Mouse (Mus musculus) brown adipose tissue, adult 24 weeks (tissue): ENCODE measurements around the gene Cdc5l. TPM values are rescaled to one million over a fixed set of nuclear protein-coding genes. Genes with fewer than 3 reads are reported as not detected.

Experiments used
- H3K27ac ChIP-seq: fragments of 200-500 bp; replicated peaks from 2 replicates; pipeline ENCODE4 v1.5.1; 2012; ENCODE audit warnings: low read depth, mild to moderate bottlenecking, low read length
- H3K4me1 ChIP-seq: fragments of 200-500 bp; 2 replicates; pipeline ENCODE4 v1.6.1; 2012; ENCODE audit warnings: low read length, mixed read lengths; ENCODE audit not compliant: control insufficient read depth, insufficient read depth, insufficient read length
- H3K4me3 ChIP-seq: fragments of 200-500 bp; 2 replicates; pipeline ENCODE4 v1.5.1; 2012; ENCODE audit warnings: low read depth, mild to moderate bottlenecking, low read length, moderate library complexity; ENCODE audit not compliant: insufficient read depth
- polyA plus RNA-seq: library from polyadenylated mRNA; stranded (reverse); fragments of >200 nt; gene quantifications from 2 replicates; pipeline ENCODE4 v1.2.4, GENCODE M21; 2012; ENCODE audit not compliant: missing spikeins, insufficient read depth, insufficient read length

The Cdc5l gene
- polyA plus RNA-seq, result 15.9 and 16.4 TPM in 2 replicates

DNA sequence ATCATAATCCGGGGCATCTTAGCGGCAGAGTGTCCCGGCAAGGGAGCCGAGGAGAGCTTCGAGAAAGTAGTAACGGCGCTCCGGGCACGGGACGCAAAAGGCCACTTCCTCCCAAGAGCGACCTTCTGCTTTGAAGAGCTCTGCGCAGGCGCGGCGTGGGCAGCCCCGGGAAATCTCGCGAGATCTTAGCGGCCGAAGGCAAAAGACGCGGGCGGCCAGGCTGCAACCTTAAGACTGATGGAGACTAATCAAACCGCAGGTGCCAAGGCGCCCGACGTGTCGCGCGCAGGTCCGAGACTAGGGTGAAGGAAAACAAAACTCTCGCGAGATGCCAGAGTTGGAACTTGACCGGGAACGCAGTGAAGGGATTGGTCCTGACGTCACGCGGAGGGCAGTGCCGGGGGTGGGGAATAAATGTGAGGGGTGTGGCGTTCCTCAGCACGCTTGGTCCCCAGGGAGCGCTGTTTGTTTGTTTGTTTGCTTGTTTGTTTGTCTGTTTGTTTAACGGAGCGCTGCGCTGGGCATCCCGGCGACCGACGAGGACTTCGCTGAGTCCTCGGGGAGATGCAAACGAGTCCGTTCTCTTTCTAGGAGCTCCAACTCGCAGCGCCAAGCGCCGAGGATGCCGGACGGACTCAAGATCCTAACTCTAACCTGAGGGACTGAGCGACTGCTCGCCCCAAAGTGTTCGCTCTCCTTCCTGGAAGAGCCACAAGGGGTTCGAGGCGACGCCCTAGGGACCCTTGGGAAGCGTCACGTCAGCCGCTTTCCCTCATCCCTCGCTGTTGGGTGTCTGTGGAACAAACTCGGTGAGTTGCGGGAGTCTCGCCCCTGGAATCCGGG, at the start of gene Cdc5l:
Gene Cdc5l (minus strand): TSS at position 319 of the 843 bp plus-strand sequence.
- H3K4me3 ChIP-seq, result peak within 1 kb of the TSS; percentile 89

DNA sequence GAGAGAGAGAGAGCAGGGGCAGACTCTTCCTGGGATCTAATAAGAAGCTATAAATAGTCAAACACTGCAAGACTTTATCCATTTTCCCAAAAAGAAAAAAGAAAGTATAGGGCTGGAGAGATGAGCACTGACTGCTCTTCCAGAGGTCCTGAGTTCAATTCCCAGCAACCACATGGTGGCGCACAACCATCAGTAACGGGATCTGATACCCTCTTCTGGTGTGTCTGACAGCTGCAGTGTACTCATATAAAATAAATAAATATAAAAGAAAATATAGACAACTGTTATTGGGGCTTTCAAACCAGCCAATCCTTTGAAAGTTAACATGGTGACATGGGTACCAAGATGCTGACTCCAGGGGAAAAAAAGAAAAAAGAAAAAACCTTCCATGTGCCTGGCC, 46.9 kb upstream of the Cdc5l start:
- Histone ChIP-seq H3K4me1 (no peaks in the 10 kb centered on the region), H3K27ac (no peak overlapping the region), H3K4me3 (no peak overlapping the region)

More for the DNA sequence above, at the start of gene Cdc5l:
- H3K4me1 ChIP-seq, result peaks cover 6% of the 10 kb centered on the region
- peak within 1 kb of the TSS; percentile 93 for H3K27ac ChIP-seq

DNA sequence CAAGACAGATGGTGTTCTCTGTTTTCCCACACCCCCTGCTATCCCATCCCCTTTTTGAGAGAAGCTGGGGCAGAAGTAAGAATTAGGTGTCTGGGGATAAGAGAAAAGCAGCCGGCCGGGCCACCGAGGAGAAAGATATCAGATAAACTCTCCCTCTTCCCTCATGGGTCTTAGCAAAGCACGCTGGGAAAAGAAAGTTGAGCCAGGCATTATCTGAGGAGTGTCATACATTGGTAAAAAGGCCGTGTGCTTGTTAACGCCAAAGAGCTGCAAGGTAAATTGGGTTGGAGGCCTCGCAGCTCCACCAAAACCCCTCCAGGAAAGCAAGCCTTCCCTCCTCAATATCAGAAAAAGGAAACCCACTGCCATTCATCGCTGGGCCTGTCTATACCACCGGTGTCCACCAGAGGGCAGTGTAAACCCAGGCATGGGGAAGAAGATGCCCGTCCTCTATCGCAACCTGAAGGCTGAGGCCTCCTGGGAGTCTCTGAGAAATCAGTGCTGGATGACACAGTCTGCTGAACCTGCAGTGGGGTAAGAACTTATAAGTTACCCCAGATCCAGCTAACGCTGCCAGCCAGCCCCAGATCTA, 44.8 kb upstream of the Cdc5l start:
- no peak overlapping the region for H3K27ac ChIP-seq
- no peak overlapping the region for H3K4me3 ChIP-seq
- H3K4me1 ChIP-seq, result no peaks in the 10 kb centered on the region

DNA sequence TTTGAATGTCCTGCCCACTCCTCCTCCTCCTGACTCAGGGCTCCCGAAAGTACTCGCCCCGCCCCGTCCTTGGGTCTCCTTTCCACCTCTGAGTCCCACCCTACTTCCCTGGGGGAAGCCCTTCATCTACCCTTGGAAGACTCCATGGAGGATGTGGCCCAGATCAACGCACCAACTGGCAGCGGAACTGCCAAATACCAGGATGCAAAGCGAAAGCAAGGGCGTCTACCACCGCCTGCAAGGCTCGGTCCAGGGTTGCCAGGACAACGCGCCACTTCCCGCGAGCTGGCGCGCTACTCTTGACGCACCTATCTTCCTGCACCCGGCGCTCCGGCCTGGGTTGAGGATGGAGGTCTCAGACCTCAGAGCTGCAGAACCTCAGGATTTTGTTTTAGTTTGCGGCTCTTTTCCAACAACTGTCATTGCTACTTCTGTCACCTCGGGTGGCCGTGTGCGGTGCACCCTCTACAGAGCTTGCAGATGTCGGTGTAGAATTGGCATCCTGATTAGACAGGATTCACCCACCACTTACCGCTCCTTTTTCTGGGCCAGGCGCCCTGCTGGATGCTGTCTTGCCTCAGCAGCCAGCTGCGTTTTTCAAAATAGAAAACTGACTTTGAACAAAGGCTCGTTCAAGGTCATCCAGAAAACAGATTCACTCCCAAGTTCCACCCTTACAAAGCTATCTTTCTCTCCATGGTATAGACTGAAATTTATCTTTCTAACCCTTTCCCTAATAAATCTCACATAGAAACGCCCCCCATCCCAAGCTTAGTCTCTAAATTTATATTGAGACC, 41.3 kb upstream of the Cdc5l start, which contains the start of gene Spats1:
Gene Spats1 (minus strand): TSS at position 747 of the 797 bp plus-strand sequence.
- Histone ChIP-seq H3K27ac (no peak within 1 kb of the TSS), H3K4me1 (no peaks in the 10 kb centered on the region), H3K4me3 (peak within 1 kb of the TSS; percentile 39)

DNA sequence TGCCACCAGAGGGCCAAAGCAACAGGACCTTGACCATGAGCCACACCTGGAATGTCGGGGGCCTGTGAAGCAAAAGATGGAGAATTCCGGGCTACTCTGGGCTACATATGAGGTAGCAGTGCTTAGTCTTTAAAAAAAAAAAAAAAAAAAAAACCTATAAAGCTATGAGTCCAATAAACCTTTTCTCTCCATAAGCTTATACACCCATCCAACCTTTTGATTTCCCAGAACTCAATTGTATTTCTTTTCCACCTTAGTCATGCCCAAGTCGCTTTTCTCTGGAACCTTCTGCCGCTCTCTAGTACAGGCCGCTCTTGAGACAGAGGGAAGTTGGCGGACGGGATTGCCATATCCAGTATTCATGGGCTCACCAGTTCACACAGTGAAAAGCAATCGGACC, 40.6 kb upstream of the Cdc5l start:
- Histone ChIP-seq H3K4me3 (no peak overlapping the region), H3K4me1 (no peaks in the 10 kb centered on the region), H3K27ac (no peak overlapping the region)

DNA sequence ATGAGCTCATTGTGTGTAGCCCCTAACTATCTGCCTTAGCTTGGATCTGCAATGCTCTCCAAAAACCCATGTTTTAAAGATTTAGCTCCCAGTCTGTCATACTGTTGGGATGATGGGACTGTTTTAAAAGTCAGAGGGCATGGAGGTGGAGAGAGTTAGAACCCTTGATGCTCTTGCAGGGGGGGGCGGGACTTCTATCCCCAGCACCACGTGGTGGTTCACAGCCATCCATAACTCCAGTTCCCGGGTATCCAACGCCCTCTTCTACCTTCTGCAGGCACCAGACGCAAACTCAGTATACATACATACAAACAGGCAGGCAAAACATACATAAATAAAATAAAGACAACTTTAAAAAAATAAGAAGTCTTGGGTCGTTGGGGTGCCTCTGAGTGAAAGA, 40.1 kb upstream of the Cdc5l start:
- no peak overlapping the region for H3K27ac ChIP-seq

DNA sequence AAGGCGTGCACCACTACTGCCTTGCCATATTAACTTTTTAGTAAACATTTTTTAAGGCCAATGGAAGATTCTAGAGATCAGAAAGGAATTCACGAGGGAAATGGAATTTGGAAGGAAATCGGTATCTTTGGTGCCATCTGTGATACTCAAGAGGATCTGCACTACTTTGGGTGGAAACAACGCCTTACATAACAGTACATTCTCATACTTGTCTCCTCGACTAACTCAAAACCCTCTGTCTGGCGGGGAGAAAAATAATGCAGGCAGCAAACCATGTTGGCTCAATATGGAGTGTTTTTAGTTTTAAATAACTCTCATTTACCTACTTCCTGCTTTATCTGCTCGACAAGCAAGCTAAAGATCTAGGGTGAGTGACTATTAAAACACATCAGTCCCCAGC, 37.2 kb upstream of the Cdc5l start:
- Histone ChIP-seq H3K27ac (no peak overlapping the region), H3K4me1 (no peaks in the 10 kb centered on the region), H3K4me3 (no peak overlapping the region)

More for the DNA sequence above, 40.1 kb upstream of the Cdc5l start:
- Histone ChIP-seq H3K4me3 (no peak overlapping the region), H3K4me1 (no peaks in the 10 kb centered on the region)

DNA sequence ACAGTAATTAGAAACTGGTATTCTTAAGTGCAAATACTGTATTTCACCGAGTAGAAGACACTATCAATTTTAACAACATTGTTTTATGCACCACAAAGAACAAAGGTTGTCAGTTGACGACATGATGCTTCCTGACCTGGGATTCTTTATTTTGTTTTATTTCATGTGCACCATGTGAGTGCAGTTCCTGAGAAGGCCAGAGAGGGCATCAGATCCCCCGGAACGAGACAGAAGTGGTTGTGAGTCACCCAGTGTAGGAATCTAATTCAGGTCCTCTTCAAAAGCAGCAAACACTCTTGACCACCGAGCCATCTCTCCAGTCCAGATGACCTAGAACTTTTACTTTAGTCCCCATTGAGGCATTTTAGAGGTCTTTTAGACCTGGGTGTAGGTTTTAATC, 34.8 kb upstream of the Cdc5l start:
- Histone ChIP-seq H3K4me3 (no peak overlapping the region), H3K4me1 (no peaks in the 10 kb centered on the region), H3K27ac (no peak overlapping the region)

DNA sequence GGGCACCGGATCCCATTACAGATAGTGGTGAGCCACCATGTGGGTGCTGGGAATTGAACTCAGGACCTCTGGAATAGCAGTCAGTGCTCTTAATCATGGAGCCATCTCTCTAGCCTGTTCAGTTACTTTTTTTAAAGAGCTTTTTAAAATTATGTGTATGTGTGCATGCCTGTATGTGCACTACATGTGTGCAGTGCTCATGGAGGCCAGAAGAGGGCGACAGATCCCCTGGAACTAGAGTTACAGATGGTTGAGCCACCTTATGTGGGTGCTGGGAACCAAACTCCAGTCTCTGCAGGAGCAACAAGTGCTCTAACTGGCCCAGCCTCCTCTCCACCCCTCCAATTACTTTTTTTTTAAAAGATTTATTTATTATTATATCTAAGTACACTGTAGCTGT, 33.2 kb upstream of the Cdc5l start:
- Histone ChIP-seq H3K4me3 (no peak overlapping the region), H3K27ac (no peak overlapping the region), H3K4me1 (no peaks in the 10 kb centered on the region)

DNA sequence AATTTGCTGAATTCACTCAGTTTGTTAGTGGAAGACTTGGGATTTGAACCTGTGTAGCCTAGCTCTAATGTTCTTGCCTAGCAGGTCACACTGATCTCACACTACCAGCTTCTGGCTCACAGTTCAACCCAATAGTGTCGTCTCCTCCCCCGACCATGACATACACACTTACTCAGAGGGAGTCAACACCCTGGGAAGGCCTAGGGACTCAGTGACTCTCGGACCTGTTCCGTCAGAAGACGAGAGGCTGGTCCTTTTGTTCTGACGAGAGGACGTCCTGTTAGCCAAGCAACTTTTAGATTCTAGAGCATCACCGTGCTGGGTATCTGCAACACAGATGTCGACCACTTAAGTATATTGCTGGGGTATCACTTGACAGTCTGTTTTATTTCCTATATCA, 30.7 kb upstream of the Cdc5l start:
- no peaks in the 10 kb centered on the region for H3K4me1 ChIP-seq

DNA sequence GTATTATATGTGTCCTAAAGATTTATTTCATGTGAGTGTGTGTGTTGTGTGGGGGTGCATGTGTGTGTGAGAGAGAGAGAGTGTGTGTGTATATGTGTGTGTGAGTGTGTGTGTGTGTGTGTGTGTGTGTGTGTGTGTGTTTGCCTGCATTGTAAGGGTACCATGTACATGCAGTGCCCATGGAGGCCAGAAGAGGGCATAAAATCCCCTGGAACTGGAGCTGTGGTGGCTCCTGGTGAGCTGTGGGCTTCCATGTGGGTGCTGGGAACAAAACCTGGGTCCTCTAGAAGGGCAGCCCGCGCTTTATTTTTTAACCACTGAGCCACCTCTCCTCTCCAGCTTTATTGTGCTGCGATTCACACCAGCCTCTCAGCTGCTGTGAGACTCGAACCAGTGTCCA, 29.0 kb upstream of the Cdc5l start:
- Histone ChIP-seq H3K27ac (no peak overlapping the region), H3K4me1 (no peaks in the 10 kb centered on the region), H3K4me3 (no peak overlapping the region)

More for the DNA sequence above, 30.7 kb upstream of the Cdc5l start:
- H3K27ac ChIP-seq, result no peak overlapping the region
- H3K4me3 ChIP-seq, result no peak overlapping the region

DNA sequence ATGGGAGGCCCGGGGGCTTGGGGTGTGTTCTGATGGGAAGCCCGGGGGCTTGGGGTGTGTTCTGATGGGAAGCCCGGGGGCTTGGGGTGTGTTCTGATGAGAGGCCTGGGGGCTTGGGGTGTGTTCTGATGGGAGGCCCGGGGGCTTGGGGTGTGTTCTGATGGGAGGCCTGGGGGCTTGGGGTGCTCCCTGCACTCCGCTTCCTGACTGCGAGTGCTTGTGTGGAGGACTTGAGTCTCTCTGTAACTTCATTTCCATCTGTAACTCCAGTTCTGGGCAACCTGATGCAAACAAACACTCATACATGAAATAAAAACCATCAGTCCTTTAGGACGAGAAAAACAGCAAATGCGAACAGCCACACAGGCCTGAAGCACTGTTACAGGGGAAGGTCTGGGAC, 25.5 kb upstream of the Cdc5l start:
- Histone ChIP-seq H3K4me3 (no peak overlapping the region), H3K27ac (no peak overlapping the region), H3K4me1 (no peaks in the 10 kb centered on the region)

DNA sequence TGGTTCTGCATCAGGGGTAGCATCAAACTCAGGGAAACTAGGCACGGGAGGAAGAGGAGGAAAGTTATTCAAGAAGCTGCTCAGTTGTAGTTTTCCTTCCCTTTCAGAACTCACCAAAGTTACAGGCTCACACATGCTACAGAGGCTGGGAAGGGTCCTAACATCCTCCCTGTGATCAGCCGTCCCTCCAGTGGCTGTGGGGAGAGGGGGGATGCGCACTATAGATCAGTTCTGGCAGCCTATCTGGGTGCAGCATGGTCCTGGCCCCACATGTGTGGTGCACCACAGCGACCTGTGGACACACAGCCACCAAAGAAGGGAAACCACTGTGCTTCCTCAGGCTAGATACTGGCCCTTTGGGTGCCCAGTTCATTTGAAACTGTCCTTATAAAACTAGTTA, 25.0 kb upstream of the Cdc5l start:
- no peak overlapping the region for H3K27ac ChIP-seq
- no peaks in the 10 kb centered on the region for H3K4me1 ChIP-seq
- H3K4me3 ChIP-seq, result no peak overlapping the region

DNA sequence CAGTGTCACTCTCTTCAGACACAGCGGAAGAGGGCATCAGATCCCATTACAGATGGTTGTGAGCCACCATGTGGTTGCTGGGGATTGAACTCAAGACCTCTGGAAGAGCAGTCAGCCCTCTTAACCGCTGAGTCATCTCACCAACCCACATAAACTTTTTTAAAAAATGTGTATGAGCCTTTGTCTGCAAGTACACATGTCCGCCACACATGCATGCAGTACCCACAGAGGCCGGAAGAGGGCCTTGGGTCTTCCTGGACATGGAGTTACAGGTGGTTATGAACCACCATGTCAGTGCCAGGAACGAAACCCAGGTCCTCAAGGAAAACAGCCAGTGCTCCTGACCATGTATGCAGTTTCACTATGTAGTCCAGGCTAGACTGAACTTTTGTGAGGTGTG, 23.9 kb upstream of the Cdc5l start:
- no peaks in the 10 kb centered on the region for H3K4me1 ChIP-seq
- no peak overlapping the region for H3K4me3 ChIP-seq
- no peak overlapping the region for H3K27ac ChIP-seq
